Mouse (Mus musculus) cortical plate, adult 2 months (tissue): ENCODE results near the gene Bcdin3d.

Experiments used
- CTCF ChIP-seq: fragments of 200-500 bp; IDR thresholded peaks from 2 replicates; pipeline ENCODE4 v1.5.1; 2011; ENCODE audit warnings: mild to moderate bottlenecking, control low read depth, low read length; ENCODE audit not compliant: insufficient read depth; ENCODE audit errors: extremely low read depth
- POLR2A ChIP-seq: fragments of 200-500 bp; IDR thresholded peaks from 2 replicates; pipeline ENCODE4 v1.6.1; 2011; ENCODE audit warnings: mild to moderate bottlenecking, low read length, control low read depth; ENCODE audit not compliant: insufficient read depth; ENCODE audit errors: extremely low read depth

DNA sequence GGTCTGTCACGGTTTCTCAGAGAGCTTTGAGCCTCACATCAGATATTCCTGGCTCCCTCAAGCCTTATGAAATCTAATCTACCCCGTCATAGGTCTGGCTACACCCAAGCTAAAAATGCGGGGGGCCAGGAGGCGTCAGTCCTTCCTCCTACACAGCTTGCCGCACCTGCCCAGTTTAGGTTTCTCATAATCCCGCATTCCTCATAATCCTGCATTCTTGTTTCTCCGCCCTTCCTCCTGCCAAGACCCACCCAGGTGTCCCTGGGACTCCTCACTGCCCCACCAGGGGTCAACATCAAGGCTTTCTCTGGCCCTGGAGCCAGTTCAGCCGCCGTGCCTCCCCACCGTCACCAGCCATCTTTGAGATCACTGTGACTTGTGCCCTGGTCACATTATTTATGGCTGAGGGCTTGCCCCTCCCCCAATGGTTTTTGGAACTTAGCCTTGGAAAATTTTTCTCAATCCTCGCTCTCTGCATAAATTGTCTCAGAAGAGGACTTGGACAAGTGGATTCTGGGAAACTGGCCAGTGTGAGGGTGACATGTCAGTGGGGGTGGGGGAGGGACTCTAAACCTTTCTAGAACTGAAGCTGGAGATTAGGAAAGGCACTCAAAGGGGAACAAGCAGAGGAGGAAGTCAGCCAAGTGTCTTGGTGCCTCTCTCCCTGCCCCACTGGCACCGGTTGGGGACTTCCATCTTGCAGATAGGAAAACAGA lies 23.2 kb upstream of the Bcdin3d start:
- TF ChIP-seq CTCF = no peak
- TF ChIP-seq POLR2A = peak; percentile 46; the same call in 1 of the 2 replicates
